Mouse (Mus musculus) kidney, embryonic 16.5 days (tissue): ENCODE measurements around the gene Kcna6. TPM values are rescaled to one million over a fixed set of nuclear protein-coding genes. Genes with fewer than 3 reads are reported as not detected.

ENCODE experiments used
- ATAC-seq: fragments of 200-750 bp; cut with Nextera tagmentation; 2 replicates; pipeline ENCODE4 v1.8.0; 2017; ENCODE audit warnings: moderate TSS enrichment; ENCODE audit not compliant: low FRiP score, low TSS enrichment
- H3K27ac ChIP-seq: fragments of 300-500 bp; sonication (generic); 2 replicates; pipeline ENCODE4 v1.5.1; 2014; ENCODE audit warnings: low read length
- H3K27me3 ChIP-seq: fragments of 300-500 bp; sonication (generic); 2 replicates; pipeline ENCODE4 v1.6.1; 2014; ENCODE audit warnings: low read length, control low read depth, mixed read lengths; ENCODE audit not compliant: insufficient read depth
- H3K36me3 ChIP-seq: fragments of 300-500 bp; sonication (generic); 2 replicates; pipeline ENCODE4 v1.6.1; 2014; ENCODE audit warnings: low read length, control low read depth, mixed read lengths; ENCODE audit not compliant: insufficient read depth
- H3K4me1 ChIP-seq: fragments of 300-500 bp; sonication (generic); 2 replicates; pipeline ENCODE4 v1.6.1; 2014; ENCODE audit warnings: low read length, control low read depth, mixed read lengths; ENCODE audit not compliant: insufficient read depth
- H3K4me2 ChIP-seq: fragments of 300-500 bp; sonication (generic); replicated peaks from 2 replicates; pipeline ENCODE4 v1.6.1; 2014; ENCODE audit warnings: low read depth, low read length
- H3K4me3 ChIP-seq: fragments of 300-500 bp; sonication (generic); 2 replicates; pipeline ENCODE4 v1.5.1; 2014; ENCODE audit warnings: mild to moderate bottlenecking, low read length
- H3K9ac ChIP-seq: fragments of 300-500 bp; sonication (generic); replicated peaks from 2 replicates; pipeline ENCODE4 v1.6.1; 2014; ENCODE audit warnings: low read length
- H3K9me3 ChIP-seq: fragments of 300-500 bp; sonication (generic); 2 replicates; pipeline ENCODE4 v1.6.1; 2016; ENCODE audit warnings: low read length, control low read depth
- WGBS: fragments of 180-500 bp; shearing (Covaris S2); extraction: QIAGEN DNeasy Blood & Tissue Kit; methylation state at CpG from one replicate; pipeline ENCODE4 v1.1.7; 2014; 5-methylcytosine and 5-hydroxymethylcytosine counted together
- polyA plus RNA-seq: library from polyadenylated mRNA; unstranded; fragments of >200 nt; fragmentation: Nextera tagmentation; extraction: Ambion mirVana; gene quantifications from 2 replicates; pipeline ENCODE4 v1.2.1, GENCODE M21; 2015

Gene Kcna6
- polyA plus RNA-seq, 1 experiment from 2014 or later, result 3.5 TPM

DNA sequence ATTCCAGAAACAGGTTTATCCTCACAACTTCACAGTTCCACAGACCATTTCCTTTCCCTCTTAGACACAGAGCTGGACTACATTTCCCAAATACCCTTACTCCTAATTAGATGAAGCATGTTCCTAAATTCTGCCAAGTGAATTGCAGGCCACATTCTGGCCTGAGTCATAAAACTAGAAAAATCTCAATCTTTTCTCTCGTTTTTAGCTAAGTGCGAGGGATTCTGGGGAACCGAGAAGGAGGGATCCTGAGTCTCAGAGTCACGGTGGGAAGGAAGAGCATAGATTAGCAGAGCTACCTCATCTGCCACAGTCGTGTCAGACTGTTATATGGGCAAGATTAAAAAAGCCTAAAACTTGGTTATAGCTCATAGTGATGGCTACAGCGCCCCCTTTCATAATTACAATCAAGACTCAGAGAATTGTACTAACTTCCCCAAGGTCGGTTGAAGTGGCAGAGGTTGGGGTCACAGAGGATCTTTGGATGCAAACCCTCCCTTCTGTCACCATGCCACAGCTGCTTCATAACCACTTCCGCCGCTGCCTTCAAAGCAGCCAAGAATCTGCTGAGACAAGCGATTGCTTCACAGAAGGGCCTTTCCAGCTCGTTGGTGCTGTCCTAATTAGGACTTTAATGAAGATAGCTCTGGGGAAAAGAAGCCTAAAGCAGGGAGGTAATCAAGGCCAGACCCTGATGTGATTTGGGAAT lies 28.6 kb upstream of the Kcna6 start:
- Histone ChIP-seq H3K4me2 (no peak overlapping the region), H3K27me3 (no peaks in the 10 kb centered on the region), H3K4me1 (no peaks in the 10 kb centered on the region; the same call in 1 of the 2 replicates), H3K36me3 (no peaks in the 10 kb centered on the region), H3K9me3 (no peaks in the 10 kb centered on the region), H3K27ac (no peak overlapping the region), H3K4me3 (no peak overlapping the region), H3K9ac (no peak overlapping the region)
- ATAC-seq, result no peak
- 58% methylated on average over 11 of the region's 11 CpGs for WGBS

DNA sequence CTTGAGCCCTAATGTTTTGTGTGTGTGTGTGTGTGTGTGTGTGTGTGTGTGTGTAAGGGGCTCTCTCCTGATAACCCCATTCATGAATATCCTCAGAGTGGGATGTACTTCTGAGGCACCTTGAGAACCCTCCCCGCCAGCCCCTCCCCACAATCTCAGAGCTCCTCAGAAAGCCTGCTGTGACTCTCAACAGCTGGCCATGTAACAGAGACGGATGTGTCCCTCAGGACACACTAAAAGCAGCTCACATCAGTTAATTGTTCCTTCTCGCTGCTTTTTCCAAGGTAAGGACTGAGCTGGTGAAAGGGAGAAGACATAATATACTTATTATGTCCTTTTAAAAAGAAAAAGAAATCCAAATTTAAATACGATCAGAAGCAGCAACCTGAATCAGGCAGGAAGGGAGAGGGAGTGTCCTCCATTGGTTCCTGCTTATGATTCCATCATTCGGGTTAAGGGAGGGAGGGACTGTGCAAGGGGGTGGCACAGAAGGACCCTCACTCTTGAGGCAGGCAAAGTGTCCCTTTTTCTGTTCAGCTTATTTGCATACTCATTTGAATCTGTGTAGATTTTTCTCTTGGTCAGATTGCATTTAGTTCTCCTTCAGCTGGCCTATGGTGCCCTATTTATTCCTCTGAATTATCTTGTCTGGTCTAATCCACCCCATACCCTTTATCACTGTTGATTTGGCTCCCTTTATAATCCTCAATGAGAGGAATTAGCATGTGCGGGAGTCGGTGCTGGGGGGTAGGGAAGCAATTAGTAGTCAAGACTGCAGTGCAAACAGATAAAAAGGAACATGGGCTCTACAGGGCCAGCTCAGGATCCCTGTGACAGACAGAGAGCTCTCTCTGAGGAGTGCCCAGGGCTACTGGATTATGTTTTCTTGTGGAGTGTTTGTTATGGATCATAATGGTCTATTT lies 27.4 kb upstream of the Kcna6 start:
- no peaks in the 10 kb centered on the region; the same call in 1 of the 2 replicates for H3K4me1 ChIP-seq
- no peak overlapping the region for H3K9ac ChIP-seq
- H3K9me3 ChIP-seq, result no peaks in the 10 kb centered on the region
- no peaks in the 10 kb centered on the region for H3K36me3 ChIP-seq
- H3K4me3 ChIP-seq, result no peak overlapping the region
- H3K27ac ChIP-seq, result no peak overlapping the region
- ATAC-seq, result no peak
- H3K4me2 ChIP-seq, result no peak overlapping the region
- 21% methylated on average over 7 of the region's 7 CpGs for WGBS
- H3K27me3 ChIP-seq, result no peaks in the 10 kb centered on the region

DNA sequence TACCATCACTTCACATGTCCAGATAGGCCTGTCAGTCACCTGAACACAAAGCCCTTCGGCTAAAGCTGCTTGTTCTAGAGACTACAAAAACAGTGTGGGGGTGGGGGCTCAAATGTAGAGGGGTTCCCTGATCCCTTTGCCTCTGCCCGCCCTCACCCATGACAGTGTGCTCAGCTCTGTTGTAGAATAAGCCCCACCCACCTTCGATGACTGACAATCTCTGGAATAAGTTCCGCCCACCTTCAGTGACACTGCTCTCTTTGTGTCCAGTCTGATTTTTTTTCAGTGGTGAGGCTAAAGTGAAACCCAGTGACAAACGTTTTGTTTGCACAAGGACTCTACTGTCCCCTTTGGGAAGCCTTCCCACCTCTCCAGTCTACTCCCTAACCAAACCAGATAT lies 26.1 kb upstream of the Kcna6 start:
- Histone ChIP-seq H3K27me3 (no peaks in the 10 kb centered on the region), H3K36me3 (no peaks in the 10 kb centered on the region), H3K9me3 (no peaks in the 10 kb centered on the region), H3K9ac (no peak overlapping the region), H3K4me2 (no peak overlapping the region), H3K27ac (no peak overlapping the region), H3K4me3 (no peak overlapping the region), H3K4me1 (no peaks in the 10 kb centered on the region; the same call in 1 of the 2 replicates)
- 56% methylated on average over 5 of the region's 5 CpGs for WGBS
- ATAC-seq, result 0 out of 2 replicates have a peak, but pooled peaks have one; percentile 31

DNA sequence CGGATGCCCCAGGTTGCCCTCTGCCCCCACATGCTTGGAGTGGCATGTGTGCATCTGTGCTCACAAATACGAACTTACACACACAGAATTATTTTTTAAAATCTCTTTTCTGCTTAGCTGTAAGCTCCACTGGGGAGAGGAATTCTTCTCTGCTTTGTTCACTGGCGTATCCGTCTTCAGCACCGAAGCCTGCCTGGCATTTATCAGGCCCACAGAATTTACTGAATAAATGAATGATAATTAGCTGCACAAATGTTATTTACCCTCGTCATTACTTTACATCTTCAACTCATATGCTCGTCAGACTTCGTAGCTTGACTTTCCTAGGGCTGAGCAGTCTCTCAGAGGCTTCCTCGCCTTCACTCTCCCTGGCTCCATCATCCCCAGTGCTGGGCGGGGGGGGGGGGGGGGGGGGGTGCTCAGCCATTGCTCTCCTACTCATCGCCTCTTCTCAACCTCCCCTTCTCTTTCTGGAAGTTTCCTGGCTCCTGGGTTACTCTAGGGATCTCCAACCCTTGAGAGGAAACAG lies 24.2 kb upstream of the Kcna6 start:
- H3K4me2 ChIP-seq, result no peak overlapping the region
- no peak for ATAC-seq
- H3K27ac ChIP-seq, result no peak overlapping the region
- H3K9me3 ChIP-seq, result no peaks in the 10 kb centered on the region
- H3K27me3 ChIP-seq, result no peaks in the 10 kb centered on the region
- 72% methylated on average over 11 of the region's 11 CpGs for WGBS
- no peak overlapping the region for H3K9ac ChIP-seq
- no peaks in the 10 kb centered on the region for H3K4me1 ChIP-seq
- no peak overlapping the region for H3K4me3 ChIP-seq
- H3K36me3 ChIP-seq, result no peaks in the 10 kb centered on the region

DNA sequence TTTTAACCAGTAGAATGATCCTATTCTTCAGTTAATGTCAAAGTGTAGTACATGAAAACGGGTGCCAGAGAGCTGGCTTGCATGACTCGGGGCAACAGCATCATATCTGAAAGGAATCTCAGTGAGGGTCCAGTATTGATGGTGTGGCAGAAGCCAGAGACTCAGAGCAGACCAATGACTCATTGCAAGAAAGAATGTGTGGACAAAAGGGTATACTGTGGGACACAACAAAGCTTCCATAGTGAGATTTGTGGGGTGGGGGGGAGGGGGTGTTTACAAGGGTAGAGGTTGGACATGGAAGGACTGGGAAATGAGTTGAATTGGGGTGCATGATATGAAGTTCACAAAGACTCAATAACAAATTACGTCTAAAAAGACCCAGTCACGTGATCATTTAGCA lies 20.9 kb upstream of the Kcna6 start:
- peaks cover 2% of the 10 kb centered on the region; the same call in 1 of the 2 replicates for H3K4me1 ChIP-seq
- ATAC-seq, result no peak
- WGBS, result 88% methylated on average over 4 of the region's 4 CpGs

DNA sequence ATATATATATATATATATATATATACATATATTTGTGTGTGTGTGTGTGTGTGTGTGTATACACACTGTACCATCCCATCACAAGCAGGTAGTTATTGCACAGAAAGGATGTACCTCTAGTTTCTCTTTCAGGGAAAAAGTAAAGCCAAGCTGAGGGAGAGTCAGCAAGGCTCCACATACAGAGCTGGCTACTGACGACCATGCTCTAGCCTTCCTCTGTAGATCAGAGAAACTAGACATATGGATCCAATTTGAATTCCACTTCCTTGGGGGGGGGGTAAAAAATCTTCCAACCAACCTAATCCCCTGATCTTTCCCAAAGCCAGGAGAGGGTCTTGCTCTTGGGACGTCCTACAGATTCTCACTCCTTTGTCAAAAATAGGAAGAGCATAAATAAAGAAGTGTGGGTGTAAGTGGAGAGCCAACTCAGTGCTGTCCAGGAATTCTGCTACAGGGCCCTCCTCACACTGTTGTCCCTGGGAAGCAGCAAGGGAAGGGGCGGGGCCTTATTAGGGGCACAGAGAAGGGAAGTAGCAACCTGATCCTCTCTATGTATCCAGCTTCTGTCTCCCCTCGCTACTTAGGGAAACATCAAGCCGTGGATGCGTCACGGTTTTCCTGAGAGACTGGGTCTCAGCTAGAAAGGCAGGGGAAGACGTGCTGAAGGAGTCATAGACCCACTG lies 15.4 kb upstream of the Kcna6 start:
- H3K4me2 ChIP-seq, result no peak overlapping the region; the same call in 1 of the 2 replicates

More for the DNA sequence above, 20.9 kb upstream of the Kcna6 start:
- no peak overlapping the region for H3K27ac ChIP-seq
- H3K36me3 ChIP-seq, result no peaks in the 10 kb centered on the region
- H3K4me3 ChIP-seq, result no peak overlapping the region
- H3K27me3 ChIP-seq, result no peaks in the 10 kb centered on the region
- H3K4me2 ChIP-seq, result no peak overlapping the region
- H3K9ac ChIP-seq, result no peak overlapping the region
- no peaks in the 10 kb centered on the region for H3K9me3 ChIP-seq

DNA sequence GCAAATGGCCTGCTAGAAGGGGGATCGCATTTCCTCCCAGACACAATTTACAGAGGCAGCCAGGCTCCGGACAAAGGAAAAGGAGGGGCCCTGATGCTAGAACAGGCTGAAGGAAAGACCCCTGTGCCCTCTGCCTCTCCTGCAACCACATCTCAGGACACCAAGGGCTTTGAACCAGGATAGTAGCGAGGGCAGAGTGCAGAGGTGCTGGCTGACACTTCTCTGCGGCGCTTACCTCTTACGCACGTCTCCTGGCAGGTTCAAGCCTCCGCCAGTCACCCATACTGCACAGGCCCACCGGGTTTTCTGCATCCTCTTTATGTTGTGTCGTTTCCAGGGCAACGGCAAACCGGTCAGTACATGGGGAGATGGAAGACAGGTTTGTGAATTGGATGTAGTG lies 12.0 kb upstream of the Kcna6 start:
- Histone ChIP-seq H3K4me2 (peak overlapping the region; percentile 38), H3K27ac (peak overlapping the region; percentile 23; the same call in 1 of the 2 replicates), H3K9ac (no peak overlapping the region), H3K4me3 (0 out of 2 replicates have a peak overlapping the region, but pooled peaks have one; percentile 12), H3K27me3 (no peaks in the 10 kb centered on the region), H3K36me3 (no peaks in the 10 kb centered on the region), H3K4me1 (peaks cover 14% of the 10 kb centered on the region), H3K9me3 (no peaks in the 10 kb centered on the region)
- 0 out of 2 replicates have a peak, but pooled peaks have one; percentile 47 for ATAC-seq
- WGBS, result 12% methylated on average over 12 of the region's 12 CpGs

More for the DNA sequence above, 15.4 kb upstream of the Kcna6 start:
- Histone ChIP-seq H3K27ac (no peak overlapping the region), H3K9ac (no peak overlapping the region), H3K36me3 (no peaks in the 10 kb centered on the region), H3K27me3 (no peaks in the 10 kb centered on the region), H3K4me1 (peaks cover 14% of the 10 kb centered on the region), H3K9me3 (no peaks in the 10 kb centered on the region), H3K4me3 (no peak overlapping the region)
- 11% methylated on average over 8 of the region's 8 CpGs for WGBS
- ATAC-seq, result peak; percentile 66

DNA sequence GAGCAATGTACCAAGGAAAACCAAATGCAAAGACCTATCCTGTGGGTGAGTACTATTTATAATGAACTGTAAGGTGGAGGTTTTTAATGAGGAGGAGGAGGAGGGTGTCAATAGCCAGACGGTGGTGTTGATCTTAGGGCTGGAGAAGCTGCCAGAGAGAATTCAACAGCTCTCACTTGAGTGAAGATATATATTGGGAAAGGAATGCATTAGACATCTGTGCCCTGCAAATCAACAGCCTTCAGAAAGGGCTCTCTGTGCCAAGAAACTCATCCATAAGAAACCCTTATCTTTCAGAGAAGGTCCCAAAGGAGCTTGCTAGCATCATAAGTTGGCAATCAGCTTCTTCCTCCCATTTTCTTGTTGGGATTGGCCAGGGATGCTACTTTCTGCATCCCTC lies 5.4 kb upstream of the Kcna6 start:
- Histone ChIP-seq H3K9ac (no peak overlapping the region), H3K4me1 (no peaks in the 10 kb centered on the region), H3K36me3 (no peaks in the 10 kb centered on the region), H3K4me2 (no peak overlapping the region), H3K27ac (no peak overlapping the region), H3K27me3 (peaks cover 9% of the 10 kb centered on the region), H3K4me3 (no peak overlapping the region), H3K9me3 (no peaks in the 10 kb centered on the region)
- ATAC-seq, result no peak
- 32% methylated on average over 1 of the region's 1 CpGs for WGBS

DNA sequence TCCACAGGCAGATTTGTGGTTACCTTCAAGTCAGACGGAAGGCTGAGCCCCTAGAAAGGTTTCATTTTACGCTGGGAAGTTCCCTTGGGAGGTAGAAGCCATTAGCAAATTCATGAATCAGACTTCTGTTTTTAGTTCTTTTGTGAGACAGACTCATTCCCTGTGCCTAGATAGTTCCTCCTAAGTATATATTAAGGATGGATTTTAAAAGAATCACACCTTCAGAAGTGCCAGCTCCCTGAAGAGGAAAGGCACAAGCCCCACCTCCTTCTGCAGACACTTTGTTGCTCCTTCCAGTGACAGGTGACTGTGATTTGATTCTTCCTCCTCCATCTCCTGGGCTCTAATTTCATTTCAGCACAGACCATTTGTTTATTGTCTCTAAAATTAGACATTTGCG lies 2.1 kb upstream of the Kcna6 start:
- H3K4me1 ChIP-seq, result peaks cover 9% of the 10 kb centered on the region
- H3K4me3 ChIP-seq, result no peak overlapping the region
- peaks cover 34% of the 10 kb centered on the region for H3K27me3 ChIP-seq
- no peaks in the 10 kb centered on the region for H3K9me3 ChIP-seq
- no peak overlapping the region for H3K27ac ChIP-seq
- WGBS, result 43% methylated on average over 3 of the region's 3 CpGs
- H3K4me2 ChIP-seq, result no peak overlapping the region
- no peak overlapping the region for H3K9ac ChIP-seq
- no peak for ATAC-seq
- H3K36me3 ChIP-seq, result no peaks in the 10 kb centered on the region
